Mouse (Mus musculus): ENCODE data around the gene Dot1l. TPM values are rescaled to one million over a fixed set of nuclear protein-coding genes. Genes with fewer than 3 reads are reported as not detected.
"Not testable (repeated sequence)": the region's sequence is repeated elsewhere in the genome, so short reads cannot be mapped to it uniquely, and the experiment has no call there.

The Dot1l gene
- total RNA-seq, 2 experiments from 2014 or later = 51.7 to 69.6 TPM

- peak; percentile 88 for ATAC-seq (replicated peaks; ENCODE audit: low FRiP score, poor library complexity, severe bottlenecking)
These were observed 71.4 kb downstream of the Dot1l start, which contains the start of gene Oaz1 for GRCm38 (mm10) chr10:80826151-80827062. Gene Oaz1 (plus strand): TSS chr10:80826656.

- ATAC-seq (replicated peaks; ENCODE audit: low FRiP score, poor library complexity, severe bottlenecking) = no peak
These were observed 72.3 kb downstream of the Dot1l start for GRCm38 (mm10) chr10:80827063-80827869.

- ATAC-seq (replicated peaks; ENCODE audit: low FRiP score, poor library complexity, severe bottlenecking) = no peak
These were observed 72.9 kb downstream of the Dot1l start for GRCm38 (mm10) chr10:80827870-80828420.

GRCm38 (mm10) chr10:80828587-80828986, 73.6 kb downstream of the Dot1l start:
- not testable (repeated sequence) for ATAC-seq (replicated peaks; ENCODE audit: low FRiP score, poor library complexity, severe bottlenecking)

GRCm38 (mm10) chr10:80829359-80830278, 74.6 kb downstream of the Dot1l start:
- no peak for ATAC-seq (replicated peaks; ENCODE audit: low FRiP score, poor library complexity, severe bottlenecking)

- no peak for ATAC-seq (replicated peaks; ENCODE audit: low FRiP score, poor library complexity, severe bottlenecking)
These were observed 76.1 kb downstream of the Dot1l start for GRCm38 (mm10) chr10:80831136-80831535.

GRCm38 (mm10) chr10:80832818-80833217, 77.8 kb downstream of the Dot1l start:
- ATAC-seq (replicated peaks; ENCODE audit: low FRiP score, poor library complexity, severe bottlenecking) = no peak

- no peak for ATAC-seq (replicated peaks; ENCODE audit: low FRiP score, poor library complexity, severe bottlenecking)
These were observed 80.6 kb downstream of the Dot1l start for GRCm38 (mm10) chr10:80835617-80836016.

- no peak for ATAC-seq (replicated peaks; ENCODE audit: low FRiP score, poor library complexity, severe bottlenecking)
These were observed 82.0 kb downstream of the Dot1l start for GRCm38 (mm10) chr10:80836949-80837379.

GRCm38 (mm10) chr10:80837827-80838226, 82.8 kb downstream of the Dot1l start:
- no peak for ATAC-seq (replicated peaks; ENCODE audit: low FRiP score, poor library complexity, severe bottlenecking)

GRCm38 (mm10) chr10:80838346-80838912, 83.4 kb downstream of the Dot1l start:
- ATAC-seq (replicated peaks; ENCODE audit: low FRiP score, poor library complexity, severe bottlenecking) = no peak

- no peak for ATAC-seq (replicated peaks; ENCODE audit: low FRiP score, poor library complexity, severe bottlenecking)
These were observed 84.8 kb downstream of the Dot1l start for GRCm38 (mm10) chr10:80839848-80840247.

- ATAC-seq (replicated peaks; ENCODE audit: low FRiP score, poor library complexity, severe bottlenecking) = no peak
These were observed 86.7 kb downstream of the Dot1l start for GRCm38 (mm10) chr10:80841685-80842084.

- ATAC-seq (replicated peaks; ENCODE audit: low FRiP score, poor library complexity, severe bottlenecking) = no peak
These were observed 87.3 kb downstream of the Dot1l start for GRCm38 (mm10) chr10:80842334-80842733.

GRCm38 (mm10) chr10:80843087-80843930, 88.3 kb downstream of the Dot1l start:
- no peak for ATAC-seq (replicated peaks; ENCODE audit: low FRiP score, poor library complexity, severe bottlenecking)

GRCm38 (mm10) chr10:80843931-80844547, 89.0 kb downstream of the Dot1l start, which contains the start of gene Lingo3:
Gene Lingo3 (minus strand): TSS chr10:80844039.
- ATAC-seq (replicated peaks; ENCODE audit: low FRiP score, poor library complexity, severe bottlenecking) = no peak

Measured in erythroid progenitor cell, adult 5-6 weeks (primary cell).